Mouse (Mus musculus) small intestine, adult 2 months (tissue): Measurements from ENCODE around the gene Wdr48. TPM values are rescaled to one million over a fixed set of nuclear protein-coding genes. Genes with fewer than 3 reads are reported as not detected.

ENCODE experiments used
- H3K27ac ChIP-seq: fragments of 200-500 bp; 2 replicates; pipeline ENCODE4 v1.5.1; 2012; ENCODE audit warnings: low read depth, low read length, control low read depth, inconsistent platforms; ENCODE audit not compliant: insufficient read depth
- H3K27me3 ChIP-seq: fragments of 200-500 bp; 2 replicates; pipeline ENCODE4 v1.6.1; 2012; ENCODE audit warnings: mild to moderate bottlenecking, moderate library complexity, low read length, inconsistent platforms; ENCODE audit not compliant: control insufficient read depth, insufficient read depth
- H3K36me3 ChIP-seq: fragments of 200-500 bp; 2 replicates; pipeline ENCODE4 v1.6.1; 2012; ENCODE audit warnings: mild to moderate bottlenecking, low read length, control low read depth, inconsistent platforms; ENCODE audit not compliant: control insufficient read depth, insufficient read depth
- H3K4me1 ChIP-seq: fragments of 200-500 bp; 2 replicates; pipeline ENCODE4 v1.6.1; 2012; ENCODE audit warnings: low read length, inconsistent platforms, mixed read lengths; ENCODE audit not compliant: control insufficient read depth, insufficient read depth, insufficient read length
- H3K4me3 ChIP-seq: fragments of 200-500 bp; 2 replicates; pipeline ENCODE4 v1.5.1; 2012; ENCODE audit warnings: low read depth, mild to moderate bottlenecking, control low read depth, inconsistent platforms, low read length, moderate library complexity
- CTCF ChIP-seq: fragments of 200-500 bp; IDR thresholded peaks from 2 replicates; pipeline ENCODE4 v1.5.1; 2012; ENCODE audit warnings: low read depth, mild to moderate bottlenecking, control low read depth, inconsistent platforms, low read length, moderate library complexity, mixed read lengths; ENCODE audit not compliant: insufficient replicate concordance, insufficient read length; ENCODE audit errors: extremely low read depth
- POLR2A ChIP-seq: fragments of 200-500 bp; IDR thresholded peaks from 2 replicates; pipeline ENCODE4 v1.6.1; 2012; ENCODE audit warnings: low read depth, mild to moderate bottlenecking, control low read depth, inconsistent platforms, low read length, moderate library complexity
- WGBS: fragments of 180-500 bp; shearing (Covaris S2); methylation state at CpG from one replicate; pipeline ENCODE4 v1.1.7; 2018; 5-methylcytosine and 5-hydroxymethylcytosine counted together
- polyA plus RNA-seq: library from polyadenylated mRNA; depleted of rRNA; stranded (reverse); fragments of >200 nt; gene quantifications from 2 replicates; pipeline ENCODE4 v1.2.3, GENCODE M21; 2012; rRNA removed

The Wdr48 gene
- polyA plus RNA-seq, 1 experiment, result 15.5 TPM

- H3K4me1 ChIP-seq, result peaks cover 9% of the 10 kb centered on the region; the same call in 1 of the 2 replicates
- H3K36me3 ChIP-seq, result peaks cover 29% of the 10 kb centered on the region
- H3K27ac ChIP-seq, result no peak overlapping the region
- H3K27me3 ChIP-seq, result no peaks in the 10 kb centered on the region
- TF ChIP-seq CTCF, result no peak
- TF ChIP-seq POLR2A, result no peak
- no peak overlapping the region for H3K4me3 ChIP-seq
- WGBS, result 95% methylated on average over 4 of the region's 4 CpGs
These were observed 80.6 kb downstream of the Wdr48 start for GRCm38 (mm10) chr9:119975286-119975685.

Other genes starting within 250 kb of the Wdr48 start
- gene Scn10a, start 175.6 kb upstream of the Wdr48 start, polyA plus RNA-seq, result 0.01 TPM in 1 of 2 replicates, not detected in the other
- gene Scn11a, start 69.4 kb upstream of the Wdr48 start, polyA plus RNA-seq, result 0.09 TPM in 2 replicates
- 9.7 and 11.7 TPM in 2 replicates for gene Gorasp1, start 42.7 kb downstream of the Wdr48 start, polyA plus RNA-seq
- gene Ttc21a, start 42.7 kb downstream of the Wdr48 start, polyA plus RNA-seq, result not detected in 2 replicates
- gene Csrnp1, start 89.8 kb downstream of the Wdr48 start, polyA plus RNA-seq, result 18.2 and 28.3 TPM in 2 replicates
- 0.13 TPM in 1 of 2 replicates, not detected in the other for gene Xirp1, start 128.7 kb downstream of the Wdr48 start, polyA plus RNA-seq
- 3.9 and 4.3 TPM in 2 replicates for gene Cx3cr1, start 175.0 kb downstream of the Wdr48 start, polyA plus RNA-seq
- gene Ccr8, start 197.2 kb downstream of the Wdr48 start, polyA plus RNA-seq, result 0.18 and 0.25 TPM in 2 replicates
- gene Slc25a38, start 215.5 kb downstream of the Wdr48 start, polyA plus RNA-seq, result 15.0 and 29.4 TPM in 2 replicates
- gene Rpsa, start 232.8 kb downstream of the Wdr48 start, polyA plus RNA-seq, result 1,611 and 2,329 TPM in 2 replicates